Mouse (Mus musculus): ENCODE results near the gene Rraga. TPM values are rescaled to one million over a fixed set of nuclear protein-coding genes. Genes with fewer than 3 reads are reported as not detected.
A peak's percentile ranks its signal among the peaks of the same experiment; 100 is the strongest.

Rraga gene
- polyA plus RNA-seq, 1 experiment from 2014 or later, result 78.5 TPM

- Histone ChIP-seq H3K4me2 (replicated peaks) (no peak overlapping the region), H3K4me1 (no peaks in the 10 kb centered on the region), H3K36me3 (no peaks in the 10 kb centered on the region), H3K27me3 (no peaks in the 10 kb centered on the region), H3K9ac (no peak overlapping the region), H3K27ac (no peak overlapping the region), H3K4me3 (no peak overlapping the region), H3K9me3 (replicated peaks) (no peaks in the 10 kb centered on the region)
- 26% methylated on average over 6 of the region's 6 CpGs for WGBS
- ATAC-seq (ENCODE audit: low FRiP score), result no peak; the same call in 1 of the 2 replicates
Observed at GRCm38 (mm10) chr4:86555035-86555707, 20.3 kb upstream of the Rraga start.

GRCm38 (mm10) chr4:86557371-86557770 is 18.1 kb upstream of the Rraga start:
- Histone ChIP-seq H3K9me3 (replicated peaks) (no peaks in the 10 kb centered on the region), H3K9ac (no peak overlapping the region)

GRCm38 (mm10) chr4:86558228-86558627 is 17.2 kb upstream of the Rraga start, which contains the start of gene Saxo1:
Gene Saxo1, minus strand, starts transcription at chr4:86558328.
- H3K36me3 ChIP-seq, result no peaks in the 10 kb centered on the region
- H3K4me3 ChIP-seq, result no peak within 1 kb of the TSS
- no peak within 1 kb of the TSS for H3K27ac ChIP-seq
- no peak within 1 kb of the TSS for H3K4me2 ChIP-seq (replicated peaks)
- H3K9me3 ChIP-seq (replicated peaks), result no peaks in the 10 kb centered on the region
- H3K9ac ChIP-seq, result no peak within 1 kb of the TSS
- no peaks in the 10 kb centered on the region for H3K4me1 ChIP-seq
- ATAC-seq (ENCODE audit: low FRiP score), result no peak
- no peaks in the 10 kb centered on the region for H3K27me3 ChIP-seq
- WGBS, result 95% methylated on average over 7 of the region's 7 CpGs

More at GRCm38 (mm10) chr4:86557371-86557770, 18.1 kb upstream of the Rraga start:
- H3K27ac ChIP-seq, result no peak overlapping the region
- H3K4me2 ChIP-seq (replicated peaks), result no peak overlapping the region
- no peak overlapping the region for H3K4me3 ChIP-seq
- 64% methylated on average over 7 of the region's 7 CpGs for WGBS
- H3K36me3 ChIP-seq, result no peaks in the 10 kb centered on the region
- no peak for ATAC-seq (ENCODE audit: low FRiP score)
- H3K27me3 ChIP-seq, result no peaks in the 10 kb centered on the region
- no peaks in the 10 kb centered on the region for H3K4me1 ChIP-seq

- Histone ChIP-seq H3K4me3 (no peak overlapping the region), H3K9ac (no peak overlapping the region), H3K36me3 (no peaks in the 10 kb centered on the region), H3K27me3 (no peaks in the 10 kb centered on the region), H3K9me3 (replicated peaks) (no peaks in the 10 kb centered on the region), H3K27ac (no peak overlapping the region), H3K4me2 (replicated peaks) (no peak overlapping the region), H3K4me1 (no peaks in the 10 kb centered on the region)
- 71% methylated on average over 4 of the region's 4 CpGs for WGBS
- no peak for ATAC-seq (ENCODE audit: low FRiP score)
Observed at GRCm38 (mm10) chr4:86559006-86559405, 16.5 kb upstream of the Rraga start.

GRCm38 (mm10) chr4:86561061-86561460 is 14.4 kb upstream of the Rraga start:
- no peak overlapping the region for H3K4me2 ChIP-seq (replicated peaks)
- H3K36me3 ChIP-seq, result no peaks in the 10 kb centered on the region
- no peak overlapping the region for H3K4me3 ChIP-seq
- no peak for ATAC-seq (ENCODE audit: low FRiP score)
- no peaks in the 10 kb centered on the region for H3K4me1 ChIP-seq
- no peaks in the 10 kb centered on the region for H3K9me3 ChIP-seq (replicated peaks)
- no peak overlapping the region for H3K27ac ChIP-seq
- no peak overlapping the region for H3K9ac ChIP-seq
- no peaks in the 10 kb centered on the region for H3K27me3 ChIP-seq
- 98% methylated on average over 3 of the region's 3 CpGs for whole genome bisulfite sequencing

- 18% methylated on average over 6 of the region's 6 CpGs for WGBS
Observed at GRCm38 (mm10) chr4:86574939-86575282, 557 bp upstream of the Rraga start.

GRCm38 (mm10) chr4:86576120-86576541 is 663 bp downstream of the Rraga start:
- Histone ChIP-seq H3K9ac (peak overlapping the region; percentile 95), H3K4me2 (replicated peaks) (peak overlapping the region; percentile 58), H3K36me3 (peaks cover 7% of the 10 kb centered on the region; the same call in 1 of the 2 replicates), H3K4me3 (peak overlapping the region; percentile 76), H3K9me3 (replicated peaks) (no peaks in the 10 kb centered on the region), H3K4me1 (peaks cover 21% of the 10 kb centered on the region), H3K27ac (peak overlapping the region; percentile 98), H3K27me3 (no peaks in the 10 kb centered on the region)
- under 1% methylated on average over 20 of the region's 20 CpGs for WGBS
- ATAC-seq (ENCODE audit: low FRiP score), result peak; percentile 5

More at GRCm38 (mm10) chr4:86574939-86575282, 557 bp upstream of the Rraga start:
- H3K27ac ChIP-seq, result peak overlapping the region; percentile 98
- H3K4me2 ChIP-seq (replicated peaks), result peak overlapping the region; percentile 58
- peak overlapping the region; percentile 76 for H3K4me3 ChIP-seq
- peak overlapping the region; percentile 95 for H3K9ac ChIP-seq
- H3K4me1 ChIP-seq, result peaks cover 21% of the 10 kb centered on the region
- ATAC-seq (ENCODE audit: low FRiP score), result peak; percentile 55
- no peaks in the 10 kb centered on the region for H3K9me3 ChIP-seq (replicated peaks)
- peaks cover 3% of the 10 kb centered on the region; the same call in 1 of the 2 replicates for H3K36me3 ChIP-seq
- no peaks in the 10 kb centered on the region for H3K27me3 ChIP-seq

- peak overlapping the region; percentile 98 for H3K27ac ChIP-seq
- WGBS, result 9% methylated on average over 11 of the region's 11 CpGs
Observed at GRCm38 (mm10) chr4:86576630-86577225, 1.3 kb downstream of the Rraga start.

GRCm38 (mm10) chr4:86580056-86580455 is 4.6 kb downstream of the Rraga start:
- H3K9me3 ChIP-seq (replicated peaks), result no peaks in the 10 kb centered on the region
- 62% methylated on average over 4 of the region's 4 CpGs for WGBS
- peaks cover 17% of the 10 kb centered on the region for H3K4me1 ChIP-seq
- H3K36me3 ChIP-seq, result peaks cover 30% of the 10 kb centered on the region
- no peak for ATAC-seq (ENCODE audit: low FRiP score)
- no peak overlapping the region for H3K4me3 ChIP-seq
- H3K27me3 ChIP-seq, result no peaks in the 10 kb centered on the region
- no peak overlapping the region for H3K27ac ChIP-seq
- no peak overlapping the region for H3K9ac ChIP-seq
- H3K4me2 ChIP-seq (replicated peaks), result no peak overlapping the region

More at GRCm38 (mm10) chr4:86576630-86577225, 1.3 kb downstream of the Rraga start:
- Histone ChIP-seq H3K9ac (peak overlapping the region; percentile 95), H3K36me3 (peaks cover 7% of the 10 kb centered on the region; the same call in 1 of the 2 replicates), H3K4me3 (peak overlapping the region; percentile 76), H3K4me2 (replicated peaks) (peak overlapping the region; percentile 58), H3K4me1 (peaks cover 21% of the 10 kb centered on the region), H3K27me3 (no peaks in the 10 kb centered on the region), H3K9me3 (replicated peaks) (no peaks in the 10 kb centered on the region)
- no peak for ATAC-seq (ENCODE audit: low FRiP score)

- Histone ChIP-seq H3K27me3 (no peaks in the 10 kb centered on the region), H3K4me2 (replicated peaks) (no peak overlapping the region), H3K27ac (no peak overlapping the region), H3K9me3 (replicated peaks) (no peaks in the 10 kb centered on the region), H3K9ac (no peak overlapping the region), H3K4me3 (no peak overlapping the region), H3K4me1 (peaks cover 17% of the 10 kb centered on the region), H3K36me3 (peaks cover 35% of the 10 kb centered on the region)
- 92% methylated on average over 3 of the region's 3 CpGs for WGBS
- ATAC-seq (ENCODE audit: low FRiP score), result no peak
Observed at GRCm38 (mm10) chr4:86580591-86580990, 5.1 kb downstream of the Rraga start.

- no peaks in the 10 kb centered on the region for H3K4me1 ChIP-seq
- H3K36me3 ChIP-seq, result peaks cover 37% of the 10 kb centered on the region
- no peak overlapping the region for H3K4me3 ChIP-seq
- WGBS, result 92% methylated on average over 3 of the region's 3 CpGs
- H3K27ac ChIP-seq, result no peak overlapping the region
- no peak for ATAC-seq (ENCODE audit: low FRiP score)
- H3K4me2 ChIP-seq (replicated peaks), result no peak overlapping the region
- H3K9me3 ChIP-seq (replicated peaks), result no peaks in the 10 kb centered on the region
- H3K27me3 ChIP-seq, result no peaks in the 10 kb centered on the region
- no peak overlapping the region for H3K9ac ChIP-seq
Observed at GRCm38 (mm10) chr4:86588236-86588635, 12.8 kb downstream of the Rraga start.

- Histone ChIP-seq H3K9ac (no peak overlapping the region), H3K4me3 (no peak overlapping the region), H3K4me1 (no peaks in the 10 kb centered on the region), H3K9me3 (replicated peaks) (no peaks in the 10 kb centered on the region), H3K27me3 (no peaks in the 10 kb centered on the region), H3K4me2 (replicated peaks) (no peak overlapping the region), H3K36me3 (peaks cover 12% of the 10 kb centered on the region), H3K27ac (no peak overlapping the region)
- WGBS, result 96% methylated on average over 2 of the region's 2 CpGs
- no peak for ATAC-seq (ENCODE audit: low FRiP score)
Observed at GRCm38 (mm10) chr4:86591304-86591703, 15.8 kb downstream of the Rraga start.
